Mouse (Mus musculus) bone marrow, adult 2 months (tissue): ENCODE data around the gene Hcn1.

Experiments used
- CTCF ChIP-seq: fragments of 200-500 bp; IDR thresholded peaks from 2 replicates; pipeline ENCODE4 v1.5.1; 2011; ENCODE audit warnings: low read length, control low read depth; ENCODE audit not compliant: control insufficient read depth, insufficient read depth
- POLR2A ChIP-seq: fragments of 200-500 bp; IDR thresholded peaks from 2 replicates; pipeline ENCODE4 v1.6.1; 2011; ENCODE audit warnings: low read depth, mild to moderate bottlenecking, control low read depth, low read length, borderline replicate concordance; ENCODE audit not compliant: control insufficient read depth

- TF ChIP-seq CTCF (no peak), POLR2A (no peak)
Observed at GRCm38 (mm10) chr13:117940536-117941280, 338.6 kb downstream of the Hcn1 start.
